Mouse (Mus musculus) lung, embryonic 14.5 days (tissue): Measurements from ENCODE around the gene P2ry1. TPM values are rescaled to one million over a fixed set of nuclear protein-coding genes. Genes with fewer than 3 reads are reported as not detected.
A peak's percentile ranks its signal among the peaks of the same experiment; 100 is the strongest.

ENCODE experiments used
- ATAC-seq: fragments of 200-750 bp; cut with Nextera tagmentation; 2 replicates; pipeline ENCODE4 v1.8.0; 2017; ENCODE audit warnings: mild to moderate bottlenecking, moderate TSS enrichment, moderate library complexity; ENCODE audit not compliant: insufficient read depth
- DNase-seq: peaks from one replicate; pipeline ENCODE4 v3.0.0-alpha.2; 2015
- H3K27ac ChIP-seq: fragments of 300-500 bp; sonication (generic); 2 replicates; pipeline ENCODE4 v1.5.1; 2014; ENCODE audit warnings: low read depth, mild to moderate bottlenecking, moderate library complexity
- H3K27me3 ChIP-seq: fragments of 300-500 bp; sonication (generic); 2 replicates; pipeline ENCODE4 v1.6.1; 2014; ENCODE audit warnings: low read length, control low read depth; ENCODE audit not compliant: insufficient read depth
- H3K36me3 ChIP-seq: fragments of 300-500 bp; sonication (generic); 2 replicates; pipeline ENCODE4 v1.6.1; 2014; ENCODE audit warnings: control low read depth; ENCODE audit not compliant: insufficient read depth
- H3K4me1 ChIP-seq: fragments of 300-500 bp; sonication (generic); 2 replicates; pipeline ENCODE4 v1.6.1; 2014; ENCODE audit warnings: antibody characterized with exemption, control low read depth; ENCODE audit not compliant: insufficient read depth
- H3K4me2 ChIP-seq: fragments of 300-500 bp; sonication (generic); 2 replicates; pipeline ENCODE4 v1.6.1; 2014; ENCODE audit warnings: mild to moderate bottlenecking
- H3K4me3 ChIP-seq: fragments of 300-500 bp; sonication (generic); 2 replicates; pipeline ENCODE4 v1.5.1; 2014; ENCODE audit warnings: low read depth, low read length
- H3K9ac ChIP-seq: fragments of 300-500 bp; sonication (generic); 2 replicates; pipeline ENCODE4 v1.6.1; 2014
- H3K9me3 ChIP-seq: fragments of 300-500 bp; sonication (generic); 2 replicates; pipeline ENCODE4 v1.6.1; 2016; ENCODE audit warnings: low read depth, low read length, control low read depth
- CTCF ChIP-seq: IDR thresholded peaks from 2 replicates; pipeline ENCODE4 v1.5.1; 2016; ENCODE audit warnings: antibody characterized with exemption, low read depth
- WGBS: fragments of 180-500 bp; shearing (Covaris S2); extraction: QIAGEN DNeasy Blood & Tissue Kit; methylation state at CpG from one replicate; pipeline ENCODE4 v1.1.7; 2014; 5-methylcytosine and 5-hydroxymethylcytosine counted together
- polyA plus RNA-seq: library from polyadenylated mRNA; unstranded; fragments of >200 nt; fragmentation: Nextera tagmentation; extraction: Ambion mirVana; gene quantifications from 2 replicates; pipeline ENCODE4 v1.2.1, GENCODE M21; 2014

P2ry1 gene
- polyA plus RNA-seq, result 6.0 and 6.3 TPM in 2 replicates

- H3K27ac ChIP-seq, result peak within 1 kb of the TSS; percentile 52; the same call in 1 of the 2 replicates
- DNase-seq (peak; percentile 93), ATAC-seq (peak; percentile 99)
- peak within 1 kb of the TSS; percentile 65 for H3K9ac ChIP-seq
- H3K4me2 ChIP-seq, result peak within 1 kb of the TSS; percentile 90
- WGBS, result under 1% methylated on average over 87 of the region's 90 CpGs
- H3K9me3 ChIP-seq, result no peaks in the 10 kb centered on the region
- peak within 1 kb of the TSS; percentile 73 for H3K4me3 ChIP-seq
- no peak for TF ChIP-seq CTCF
- H3K27me3 ChIP-seq, result peaks cover 6% of the 10 kb centered on the region
- H3K36me3 ChIP-seq, result no peaks in the 10 kb centered on the region
- no peaks in the 10 kb centered on the region for H3K4me1 ChIP-seq
Measured at GRCm38 (mm10) chr3:61002587-61003501, at the start of gene P2ry1. Gene P2ry1 (plus strand): TSS chr3:61002795.

- TF ChIP-seq CTCF, result no peak
- Histone ChIP-seq H3K27me3 (no peaks in the 10 kb centered on the region), H3K4me2 (no peak overlapping the region), H3K4me1 (no peaks in the 10 kb centered on the region), H3K9ac (no peak overlapping the region), H3K36me3 (no peaks in the 10 kb centered on the region), H3K9me3 (no peaks in the 10 kb centered on the region), H3K4me3 (no peak overlapping the region), H3K27ac (no peak overlapping the region)
- DNase-seq, result no peak
- ATAC-seq, result no peak
- WGBS, result 59% methylated on average over 5 of the region's 5 CpGs
Measured at GRCm38 (mm10) chr3:60953199-60953736, 49.3 kb upstream of the P2ry1 start.

- Histone ChIP-seq H3K9ac (no peak overlapping the region), H3K27ac (no peak overlapping the region), H3K36me3 (no peaks in the 10 kb centered on the region), H3K27me3 (no peaks in the 10 kb centered on the region), H3K4me3 (no peak overlapping the region), H3K4me2 (no peak overlapping the region), H3K4me1 (no peaks in the 10 kb centered on the region), H3K9me3 (no peaks in the 10 kb centered on the region)
- WGBS, result 53% methylated on average over 2 of the region's 2 CpGs
- no peak for TF ChIP-seq CTCF
- ATAC-seq, result no peak
- no peak for DNase-seq
Measured at GRCm38 (mm10) chr3:60954073-60954472, 48.5 kb upstream of the P2ry1 start.

- ATAC-seq (peak; percentile 63; the same call in 1 of the 2 replicates), DNase-seq (peak; percentile 69)
- no peak overlapping the region for H3K4me3 ChIP-seq
- no peak overlapping the region for H3K27ac ChIP-seq
- TF ChIP-seq CTCF, result no peak
- no peak overlapping the region for H3K4me2 ChIP-seq
- H3K9me3 ChIP-seq, result no peaks in the 10 kb centered on the region
- H3K9ac ChIP-seq, result no peak overlapping the region
- no peaks in the 10 kb centered on the region for H3K36me3 ChIP-seq
- H3K4me1 ChIP-seq, result no peaks in the 10 kb centered on the region
- WGBS, result 55% methylated on average over 2 of the region's 2 CpGs
- H3K27me3 ChIP-seq, result no peaks in the 10 kb centered on the region
Measured at GRCm38 (mm10) chr3:60958769-60959168, 43.8 kb upstream of the P2ry1 start.

- H3K27me3 ChIP-seq, result no peaks in the 10 kb centered on the region
- DNase-seq (no peak), ATAC-seq (no peak)
- no peaks in the 10 kb centered on the region for H3K4me1 ChIP-seq
- no peaks in the 10 kb centered on the region for H3K9me3 ChIP-seq
- no peaks in the 10 kb centered on the region for H3K36me3 ChIP-seq
- no peak overlapping the region for H3K9ac ChIP-seq
- no peak overlapping the region for H3K4me3 ChIP-seq
- 56% methylated on average over 2 of the region's 2 CpGs for WGBS
- TF ChIP-seq CTCF, result no peak
- H3K4me2 ChIP-seq, result no peak overlapping the region
- H3K27ac ChIP-seq, result no peak overlapping the region
Measured at GRCm38 (mm10) chr3:60965137-60965536, 37.5 kb upstream of the P2ry1 start.

GRCm38 (mm10) chr3:60974944-60975343, 27.7 kb upstream of the P2ry1 start:
- Histone ChIP-seq H3K9ac (no peak overlapping the region), H3K4me3 (no peak overlapping the region), H3K27ac (no peak overlapping the region), H3K36me3 (no peaks in the 10 kb centered on the region), H3K4me2 (no peak overlapping the region), H3K4me1 (no peaks in the 10 kb centered on the region), H3K27me3 (no peaks in the 10 kb centered on the region), H3K9me3 (no peaks in the 10 kb centered on the region)
- no peak for TF ChIP-seq CTCF
- DNase-seq, result no peak
- 76% methylated on average over 1 of the region's 1 CpGs for WGBS
- ATAC-seq, result no peak

GRCm38 (mm10) chr3:60982109-60982508, 20.5 kb upstream of the P2ry1 start:
- ATAC-seq (no peak), DNase-seq (no peak)
- no peaks in the 10 kb centered on the region for H3K36me3 ChIP-seq
- WGBS, result 75% methylated on average over 3 of the region's 3 CpGs
- H3K4me1 ChIP-seq, result no peaks in the 10 kb centered on the region
- no peak overlapping the region for H3K27ac ChIP-seq
- H3K4me2 ChIP-seq, result no peak overlapping the region
- H3K27me3 ChIP-seq, result no peaks in the 10 kb centered on the region
- no peak for TF ChIP-seq CTCF
- H3K9me3 ChIP-seq, result no peaks in the 10 kb centered on the region
- H3K4me3 ChIP-seq, result no peak overlapping the region
- no peak overlapping the region for H3K9ac ChIP-seq
